Mouse (Mus musculus) CD4-positive helper T cell, adult 2 months (primary cell): Measurements from ENCODE around the gene Lrrc66.

ENCODE experiments used
- DNase-seq: peaks from one replicate; pipeline ENCODE4 v3.0.0-alpha.2; 2012; ENCODE audit warnings: low read depth, missing footprints, low spot score

Gene Lrrc66

GRCm38 (mm10) chr5:73632291-73632690 lies at the start of gene Lrrc66:
TSS of gene Lrrc66 (minus strand) at chr5:73632526.
- DNase-seq = no peak

GRCm38 (mm10) chr5:73676626-73677025 lies 44.3 kb upstream of the Lrrc66 start:
- no peak for DNase-seq

GRCm38 (mm10) chr5:73675604-73676003 lies 43.3 kb upstream of the Lrrc66 start:
- no peak for DNase-seq

DNA sequence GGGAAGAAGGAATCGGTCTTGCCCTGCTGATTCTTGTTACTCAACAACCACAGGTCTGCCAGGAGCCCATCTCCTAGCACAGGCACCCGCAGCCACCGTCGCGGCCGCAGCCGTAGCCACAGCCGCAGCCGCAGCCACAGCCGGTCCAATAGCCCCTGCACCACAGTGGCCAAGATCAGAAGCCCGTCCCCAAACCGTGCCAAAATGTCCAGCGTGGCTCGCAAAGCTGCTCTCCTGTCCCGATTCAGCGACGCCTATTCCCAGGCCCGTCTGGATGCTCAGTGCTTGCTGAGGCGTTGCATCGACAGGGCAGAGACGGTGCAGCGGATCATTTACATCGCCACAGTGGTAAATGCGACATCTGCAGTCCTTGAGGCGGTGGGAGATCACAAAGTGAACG lies 37.1 kb upstream of the Lrrc66 start:
- no peak for DNase-seq

GRCm38 (mm10) chr5:73667877-73668276 lies 35.6 kb upstream of the Lrrc66 start:
- no peak for DNase-seq

- DNase-seq = no peak
Observed at GRCm38 (mm10) chr5:73666695-73667094, 34.4 kb upstream of the Lrrc66 start.

DNA sequence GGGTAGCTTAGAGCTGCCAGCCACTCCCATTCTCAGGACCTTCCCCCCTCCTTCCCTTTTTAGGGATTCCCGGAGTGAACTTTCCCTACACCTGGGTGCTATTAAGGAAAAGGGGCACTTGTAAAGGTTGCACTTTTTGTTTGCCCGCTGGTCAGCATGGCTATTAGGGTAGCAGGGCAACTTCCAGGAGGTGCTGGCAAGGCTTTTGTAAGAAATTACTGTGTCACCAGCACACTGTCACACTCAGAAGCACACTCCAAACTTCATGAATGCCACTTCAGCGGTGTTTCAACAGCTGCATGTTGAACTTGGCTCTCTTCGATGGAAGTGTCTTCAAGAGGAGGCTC lies 19.5 kb upstream of the Lrrc66 start:
- no peak for DNase-seq

DNA sequence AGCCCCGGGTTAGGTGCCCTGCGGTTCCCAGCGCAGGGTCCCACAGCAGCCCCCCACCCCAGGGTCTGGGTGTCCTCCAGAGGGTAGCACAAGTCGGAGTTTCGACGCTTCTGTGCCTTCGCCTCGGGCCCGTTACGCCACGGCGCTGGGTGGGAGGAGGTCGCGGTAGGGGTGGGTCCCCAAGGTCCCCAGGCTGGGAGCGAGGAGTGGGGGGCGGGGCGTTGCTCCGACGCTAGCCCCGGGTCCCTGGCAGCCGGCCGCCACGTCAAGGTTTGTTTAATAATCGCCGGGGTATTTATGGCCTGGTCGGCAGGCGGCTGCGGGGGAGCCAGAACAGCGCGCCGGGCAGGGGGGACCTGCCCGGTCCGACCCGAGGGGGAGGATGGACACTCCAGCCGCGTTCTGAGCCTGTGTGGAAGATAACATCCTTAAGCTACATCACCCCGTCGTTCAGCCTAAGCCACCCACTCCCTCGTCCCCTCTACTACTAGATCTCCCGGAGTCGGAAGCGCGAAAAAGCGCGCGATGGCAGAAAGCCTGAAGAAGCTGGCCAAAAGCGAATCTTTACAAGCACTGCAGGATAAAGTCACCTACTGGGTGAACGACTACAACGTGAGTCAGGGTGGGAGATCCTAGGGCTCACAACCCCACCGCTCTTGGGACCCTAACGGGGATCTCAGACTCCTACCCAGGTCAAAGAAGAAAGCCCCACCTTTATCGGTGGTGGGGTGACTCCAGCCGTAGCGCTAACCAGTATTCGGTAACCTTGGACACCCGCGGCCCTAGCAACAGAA lies 18.9 kb upstream of the Lrrc66 start, which contains the start of gene Spata18:
Gene Spata18 (plus strand): TSS at position 319 of the 794 bp plus-strand sequence.
- peak; percentile 25 for DNase-seq

- peak; percentile 34 for DNase-seq
Observed at GRCm38 (mm10) chr5:73650365-73650964, 18.1 kb upstream of the Lrrc66 start.

- DNase-seq = peak; percentile 82
Observed at GRCm38 (mm10) chr5:73647261-73647900, 15.1 kb upstream of the Lrrc66 start, which contains the start of gene Sgcb. TSS of gene Sgcb (minus strand) at chr5:73647790.

DNA sequence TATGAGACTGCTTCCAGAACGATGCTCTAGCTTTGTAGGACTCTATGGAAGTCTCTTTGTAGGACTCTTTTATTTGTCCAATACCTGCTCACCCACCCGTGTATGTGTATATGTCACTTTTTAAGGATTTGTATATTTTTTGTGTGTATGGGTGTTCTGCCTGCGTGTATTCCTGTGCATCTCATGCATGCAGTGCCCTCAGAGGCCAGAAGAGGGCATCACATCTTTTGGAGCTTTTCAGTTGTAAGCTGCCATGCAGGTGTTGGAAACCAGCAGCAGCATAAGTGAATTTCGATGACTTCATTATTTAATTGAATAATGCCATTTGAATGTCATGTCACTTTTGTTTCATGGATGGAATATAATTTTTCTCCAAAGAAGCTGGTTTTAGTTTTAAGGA lies 9.8 kb upstream of the Lrrc66 start:
- peak; percentile 46 for DNase-seq

DNA sequence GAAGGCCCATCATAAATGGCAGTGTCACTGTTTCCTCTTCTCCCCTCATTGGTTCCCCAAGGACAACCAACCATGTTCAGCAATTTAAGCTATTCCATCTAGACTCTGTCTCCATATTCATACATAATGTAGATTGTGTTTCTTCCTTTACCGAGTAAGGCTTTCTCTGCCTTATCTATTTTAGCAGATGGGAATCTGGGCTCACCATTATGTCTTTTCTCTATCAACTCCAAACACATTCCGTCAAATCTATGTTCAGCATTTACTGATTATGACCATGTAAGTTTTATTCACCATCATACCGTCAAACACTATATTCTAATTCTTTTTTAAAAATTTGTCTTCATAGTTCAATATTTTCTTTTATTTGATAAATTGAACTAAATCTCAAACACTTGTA lies 8.7 kb upstream of the Lrrc66 start:
- no peak for DNase-seq

DNA sequence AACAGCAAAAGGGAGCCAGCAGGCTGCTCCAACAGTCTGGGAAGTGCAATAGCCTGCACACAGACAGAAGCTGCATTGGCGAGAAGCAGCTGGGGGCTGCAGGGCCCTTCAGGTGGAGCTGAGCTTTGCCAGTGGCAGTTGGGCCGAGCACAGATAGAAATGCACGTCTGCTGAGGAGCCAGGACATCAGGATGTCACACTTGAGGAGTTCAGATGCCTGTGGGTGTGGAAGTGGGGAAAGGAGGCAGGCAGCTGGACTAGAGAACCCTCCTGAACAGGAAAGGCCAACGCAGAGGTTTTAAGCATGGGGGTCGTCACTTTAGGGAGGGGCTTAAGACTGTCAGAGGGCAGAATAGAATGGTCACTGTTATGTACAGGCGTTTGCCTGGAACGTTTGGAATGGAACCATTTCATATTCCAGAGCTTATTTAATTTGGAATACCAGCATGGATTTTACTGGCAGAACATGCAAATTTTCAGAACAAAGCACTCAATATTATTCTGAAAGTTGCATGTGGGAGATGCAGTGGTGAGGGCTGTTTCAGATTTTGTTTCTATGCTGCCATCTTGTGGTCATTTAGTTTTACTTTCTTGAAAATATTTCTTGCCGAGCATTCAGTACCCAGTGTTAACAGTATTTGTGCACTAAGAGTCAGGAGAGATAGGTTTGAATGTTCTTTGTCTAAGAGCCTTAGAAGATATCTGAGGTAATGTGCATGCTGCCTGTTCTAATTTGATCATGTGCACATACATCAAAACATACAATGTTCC lies 5.2 kb upstream of the Lrrc66 start:
- peak; percentile 45 for DNase-seq

- peak; percentile 59 for DNase-seq
Observed at GRCm38 (mm10) chr5:73633141-73633540, 815 bp upstream of the Lrrc66 start.

DNA sequence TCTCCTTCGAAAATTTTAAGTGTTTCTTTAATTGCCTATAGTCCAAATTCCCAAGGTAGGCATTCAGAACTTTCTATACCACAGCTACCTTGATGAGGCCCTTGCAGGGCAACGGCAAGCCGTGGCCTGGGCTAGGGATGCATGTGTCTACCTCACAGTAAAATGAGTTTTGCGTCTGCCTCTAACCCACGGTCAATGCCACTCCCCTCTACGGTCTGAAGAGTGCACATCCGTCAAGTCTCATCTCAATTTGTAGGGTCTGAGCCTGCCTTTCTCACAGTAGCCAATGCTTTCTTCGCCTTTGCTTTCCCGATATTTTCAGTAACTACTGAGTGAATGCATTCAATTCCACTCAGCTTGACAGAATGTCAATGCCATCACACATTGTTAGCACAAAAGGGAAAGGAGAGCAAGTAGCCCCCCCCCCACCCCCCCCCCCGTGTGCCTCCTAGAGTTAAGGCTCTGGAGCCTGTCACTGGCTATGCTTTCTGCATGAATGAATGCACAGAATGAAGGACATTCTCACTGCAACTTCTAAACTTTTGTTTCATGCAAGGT lies 1.2 kb downstream of the Lrrc66 start:
- DNase-seq = no peak

GRCm38 (mm10) chr5:73630141-73630540 lies 2.2 kb downstream of the Lrrc66 start:
- no peak for DNase-seq

DNA sequence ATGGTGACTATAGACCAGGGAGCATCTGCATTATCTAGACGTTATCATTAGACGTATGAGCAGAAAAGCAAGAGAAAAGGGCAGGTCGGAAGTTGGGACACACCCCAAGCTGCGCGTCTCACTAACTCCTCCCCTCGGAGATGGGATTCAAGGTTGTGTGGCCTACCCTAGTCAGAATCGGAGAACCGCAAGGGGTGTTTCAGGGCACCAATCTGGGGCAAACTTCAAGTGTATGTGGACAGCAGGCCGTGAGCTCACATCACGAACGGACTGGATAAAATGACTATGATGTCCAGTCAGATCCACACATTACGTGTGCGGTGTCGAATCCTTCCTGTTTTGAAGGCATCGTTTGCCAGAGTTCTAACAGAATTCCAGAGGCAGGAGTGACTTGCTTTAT lies 4.3 kb downstream of the Lrrc66 start:
- no peak for DNase-seq

GRCm38 (mm10) chr5:73627559-73627958 lies 4.8 kb downstream of the Lrrc66 start:
- DNase-seq = no peak

DNA sequence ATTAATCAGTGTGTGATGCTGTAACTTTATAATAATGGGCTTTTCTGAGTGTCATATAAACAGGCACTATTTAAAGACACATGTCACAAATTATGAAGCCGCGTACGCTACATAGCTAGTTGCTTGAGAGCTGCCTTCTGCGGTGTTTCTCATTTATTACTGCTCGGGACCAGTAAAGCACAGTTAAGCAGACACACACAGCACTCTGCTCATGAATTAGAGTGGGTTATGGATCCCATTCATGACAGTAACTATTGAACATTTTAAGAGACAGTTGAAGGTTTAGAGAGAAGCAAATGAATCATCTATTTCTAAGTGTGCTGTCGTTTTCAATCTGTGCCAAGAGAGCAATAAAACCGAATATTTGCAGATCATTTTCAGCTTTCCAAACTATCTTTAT lies 5.5 kb downstream of the Lrrc66 start:
- DNase-seq = no peak

- no peak for DNase-seq
Observed at GRCm38 (mm10) chr5:73625505-73625904, 6.8 kb downstream of the Lrrc66 start.

DNA sequence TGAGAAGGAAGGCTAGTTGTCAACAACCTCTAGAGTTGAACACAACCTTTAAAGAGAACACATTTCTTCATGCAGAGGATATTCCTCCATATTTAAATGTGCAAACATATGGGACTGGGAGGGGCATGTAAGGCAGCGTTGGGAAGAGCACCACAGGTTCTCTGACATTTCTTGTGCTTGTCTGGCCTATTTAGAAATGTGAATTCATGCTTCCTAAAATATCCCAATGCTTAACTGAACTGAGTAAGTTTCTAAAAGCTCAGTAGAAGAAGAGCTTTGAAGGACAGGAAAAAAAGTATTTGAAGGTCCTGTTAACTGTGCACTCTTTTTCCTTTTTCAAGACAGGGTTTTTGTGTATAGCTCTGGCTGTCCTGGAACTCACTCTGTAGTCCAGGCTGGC lies 13.4 kb downstream of the Lrrc66 start:
- no peak for DNase-seq

GRCm38 (mm10) chr5:73615211-73615610 lies 17.1 kb downstream of the Lrrc66 start:
- no peak for DNase-seq
